8 mouse cellular contexts compared by ENCODE assay signal in the genomic region with DNA sequence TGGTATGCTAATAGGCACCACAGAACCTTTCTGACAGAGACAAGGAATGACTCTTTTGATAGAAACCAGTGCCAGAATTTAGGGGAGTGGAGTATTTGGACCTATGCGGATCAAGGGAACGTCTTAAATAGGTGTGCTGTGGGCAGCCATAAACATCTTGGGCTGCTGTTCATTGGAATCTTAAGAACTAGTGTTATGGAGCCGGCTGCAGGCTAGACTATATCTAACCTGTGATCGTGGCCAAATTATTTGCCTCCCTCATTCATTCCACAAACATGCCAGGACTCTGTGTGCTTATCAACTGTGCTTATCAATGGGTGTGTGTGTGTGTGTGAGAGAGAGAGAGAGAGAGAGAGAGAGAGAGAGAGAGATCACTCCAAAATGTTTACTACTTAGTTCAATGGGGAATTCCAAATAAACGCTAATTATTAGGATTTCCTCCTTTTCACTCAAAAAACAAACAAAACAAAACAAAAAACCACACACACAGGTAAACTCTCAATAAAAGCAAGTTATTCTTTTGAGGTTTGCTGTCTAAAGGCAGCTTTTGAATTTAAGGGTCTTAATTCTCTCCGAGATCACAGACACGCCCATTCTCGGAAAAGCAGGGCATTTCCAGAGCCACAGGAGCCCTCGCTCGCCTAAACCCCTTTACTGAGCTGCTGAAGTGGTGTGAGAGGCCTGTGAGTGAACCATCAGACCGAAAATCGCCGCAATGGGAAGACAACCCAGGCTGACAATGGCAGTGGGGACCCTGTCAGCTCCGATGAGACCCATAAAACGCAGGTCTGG. TPM values are rescaled to one million over a fixed set of nuclear protein-coding genes. Genes with fewer than 3 reads are reported as not detected.
A peak's percentile ranks its signal among the peaks of the same experiment; 100 is the strongest.
DNase-seq lines count a peak whose midpoint lies in the region; ATAC-seq and TF ChIP-seq lines count a peak whose summit lies in the region.

No protein-coding gene starts in this region.

- intact Hi-C loops in left cerebral cortex, adult 2 months (cut with DNase I) = loop anchor here (1.0 to 5.0 kb wide), 3 partner anchors 89 to 877 kb away; partner anchors contain the start of genes Kat2b and Sgo1
- intact Hi-C loops in left cerebral cortex, postnatal 14 days (cut with DNase I) = loop anchor here (5.0 to 10.0 kb wide), 2 partner anchors 73 to 89 kb away; partner anchors contain the start of gene Kat2b

- H3K27ac ChIP-seq in left cerebral cortex, adult 2 months = peak overlapping the region; percentile 89
- peak overlapping the region; percentile 95 for H3K27ac ChIP-seq in embryonic facial prominence, embryonic 11.5 days (replicated peaks; ENCODE audit: low read depth, low read length)
- H3K27ac ChIP-seq in intestine, embryonic 16.5 days (ENCODE audit: low read length) = peak overlapping the region; percentile 100
- peak overlapping the region; percentile 99 for H3K27ac ChIP-seq in midbrain, postnatal 0 days (ENCODE audit: low read depth, low read length)

- no peaks in the 10 kb centered on the region for H3K36me3 ChIP-seq in embryonic facial prominence, embryonic 11.5 days (replicated peaks; ENCODE audit: control insufficient read depth, insufficient read depth, low read depth, low read length)
- H3K36me3 ChIP-seq in intestine, embryonic 16.5 days (ENCODE audit: control insufficient read depth, insufficient read depth, low read length) = no peaks in the 10 kb centered on the region
- no peaks in the 10 kb centered on the region for H3K36me3 ChIP-seq in midbrain, postnatal 0 days (ENCODE audit: insufficient read depth, low read length)

- 9% methylated on average over 15 of the region's 15 CpGs for WGBS in embryonic facial prominence, embryonic 11.5 days
- WGBS in intestine, embryonic 16.5 days = 5% methylated on average over 15 of the region's 15 CpGs
- 8% methylated on average over 15 of the region's 15 CpGs for WGBS in midbrain, postnatal 0 days

- DNase-seq in left cerebral cortex, adult 2 months (ENCODE audit: extremely low spot score in 1 of 2, low spot score in 2 of 2) = no peak
- DNase-seq in left cerebral cortex, postnatal 14 days (ENCODE audit: low spot score in 2 of 2) = no peak
- peak; percentile 4 for DNase-seq in embryonic facial prominence, embryonic 11.5 days (ENCODE audit: low spot score)
- no peak for DNase-seq in midbrain, postnatal 0 days (ENCODE audit: low spot score)
- DNase-seq in gastrocnemius, adult 8-10 months (ENCODE audit: low spot score in 2 of 2) = no peak
- no peak for DNase-seq in kidney, adult 8-10 months
- DNase-seq in thymus, adult 18-20 months = no peak

- no peaks in the 10 kb centered on the region for H3K27me3 ChIP-seq in embryonic facial prominence, embryonic 11.5 days (ENCODE audit: control insufficient read depth, insufficient read depth, low read length)
- no peaks in the 10 kb centered on the region for H3K27me3 ChIP-seq in intestine, embryonic 16.5 days (replicated peaks; ENCODE audit: control insufficient read depth, insufficient read depth, low read length)
- no peaks in the 10 kb centered on the region for H3K27me3 ChIP-seq in midbrain, postnatal 0 days (ENCODE audit: insufficient read depth, low read length)

- no peaks in the 10 kb centered on the region for H3K4me1 ChIP-seq in embryonic facial prominence, embryonic 11.5 days (ENCODE audit: control insufficient read depth, insufficient read depth, low read length)
- peaks cover 6% of the 10 kb centered on the region for H3K4me1 ChIP-seq in intestine, embryonic 16.5 days (ENCODE audit: control insufficient read depth, insufficient read depth, low read length)
- H3K4me1 ChIP-seq in midbrain, postnatal 0 days (ENCODE audit: insufficient read depth, low read length) = peaks cover 5% of the 10 kb centered on the region; the same call in 1 of the 2 replicates

- TF ChIP-seq CTCF in left cerebral cortex, adult 2 months (IDR thresholded peaks at IDR 0.05) = no peak; the same call in 1 of the 2 replicates
- TF ChIP-seq CTCF in midbrain, postnatal 0 days (IDR thresholded peaks at IDR 0.05) = no peak

- H3K9me3 ChIP-seq in embryonic facial prominence, embryonic 11.5 days (replicated peaks; ENCODE audit: control insufficient read depth, low read length) = no peaks in the 10 kb centered on the region
- no peaks in the 10 kb centered on the region for H3K9me3 ChIP-seq in intestine, embryonic 16.5 days (ENCODE audit: control insufficient read depth, low read length)
- no peaks in the 10 kb centered on the region for H3K9me3 ChIP-seq in midbrain, postnatal 0 days (ENCODE audit: low read length)

- H3K9ac ChIP-seq in embryonic facial prominence, embryonic 11.5 days (replicated peaks; ENCODE audit: low read length) = peak overlapping the region; percentile 83
- H3K9ac ChIP-seq in intestine, embryonic 16.5 days (ENCODE audit: low read depth, low read length) = peak overlapping the region; percentile 81
- peak overlapping the region; percentile 91 for H3K9ac ChIP-seq in midbrain, postnatal 0 days (replicated peaks; ENCODE audit: low read length, poor library complexity, severe bottlenecking)

- H3K4me3 ChIP-seq in left cerebral cortex, adult 2 months = peak overlapping the region; percentile 76
- peak overlapping the region; percentile 69 for H3K4me3 ChIP-seq in embryonic facial prominence, embryonic 11.5 days (ENCODE audit: low read depth, low read length)
- H3K4me3 ChIP-seq in intestine, embryonic 16.5 days (ENCODE audit: low read length) = peak overlapping the region; percentile 97
- peak overlapping the region; percentile 97 for H3K4me3 ChIP-seq in midbrain, postnatal 0 days (ENCODE audit: low read depth, low read length)

- no peak for ATAC-seq in embryonic facial prominence, embryonic 11.5 days (replicated peaks; ENCODE audit: insufficient number of reproducible peaks, low FRiP score, low TSS enrichment, low read depth)
- no peak for ATAC-seq in intestine, embryonic 16.5 days
- ATAC-seq in midbrain, postnatal 0 days (ENCODE audit: low FRiP score) = no peak

- H3K4me2 ChIP-seq in embryonic facial prominence, embryonic 11.5 days (ENCODE audit: low read depth, low read length) = peak overlapping the region; percentile 59
- H3K4me2 ChIP-seq in intestine, embryonic 16.5 days (ENCODE audit: low read depth, low read length) = peak overlapping the region; percentile 63
- H3K4me2 ChIP-seq in midbrain, postnatal 0 days (ENCODE audit: low read depth, low read length, poor library complexity, severe bottlenecking) = peak overlapping the region; percentile 77

RNA-seq across cellular contexts. Expression of gene Rab5a, which starts 0.8 kb away (rescaled TPM):
- total RNA-seq in left cerebral cortex, adult 2 months (2021) = 100 to 1,000 TPM; 117 to 125 TPM
- total RNA-seq in left cerebral cortex, postnatal 14 days (2021) = 100 to 1,000 TPM; 122 to 129 TPM
- 85.0 and 95.6 TPM in 2 replicates for polyA plus RNA-seq in embryonic facial prominence, embryonic 11.5 days (2014; fragmentation: Nextera tagmentation; extraction: Ambion mirVana)
- polyA plus RNA-seq in intestine, embryonic 16.5 days (2015; fragmentation: Nextera tagmentation; extraction: Ambion mirVana) = 61.0 and 63.8 TPM in 2 replicates
- total RNA-seq in midbrain, postnatal 0 days (2014; rRNA removed) = 98.9 and 112 TPM in 2 replicates
- polyA plus RNA-seq in midbrain, postnatal 0 days (2015; fragmentation: Nextera tagmentation; extraction: Ambion mirVana) = 101 and 112 TPM in 2 replicates
- total RNA-seq in gastrocnemius, adult 8-10 months (2022) = 10 to 100 TPM; 49.0 to 53.9 (median 50.0) TPM

RNA-seq across cellular contexts. Expression of gene Efhb, which starts 15.1 kb away (rescaled TPM):
- under 1 TPM; 0.11 to 0.26 TPM for total RNA-seq in left cerebral cortex, adult 2 months (2021)
- under 1 TPM; 0.13 to 0.20 TPM for total RNA-seq in left cerebral cortex, postnatal 14 days (2021)
- 0.38 and 0.57 TPM in 2 replicates for polyA plus RNA-seq in embryonic facial prominence, embryonic 11.5 days (2014; fragmentation: Nextera tagmentation; extraction: Ambion mirVana)
- 0.33 and 0.38 TPM in 2 replicates for polyA plus RNA-seq in intestine, embryonic 16.5 days (2015; fragmentation: Nextera tagmentation; extraction: Ambion mirVana)
- total RNA-seq in midbrain, postnatal 0 days (2014; rRNA removed) = 1.2 and 3.1 TPM in 2 replicates
- 0.66 and 1.0 TPM in 2 replicates for polyA plus RNA-seq in midbrain, postnatal 0 days (2015; fragmentation: Nextera tagmentation; extraction: Ambion mirVana)
- under 1 TPM in 2 of 4 experiments, not detected in 2; 0.08 to 0.11 TPM for total RNA-seq in gastrocnemius, adult 8-10 months (2022)
